Mouse (Mus musculus): ENCODE results near the gene B020031M17Rik. TPM values are rescaled to one million over a fixed set of nuclear protein-coding genes. Genes with fewer than 3 reads are reported as not detected.
"Not testable (repeated sequence)": the region's sequence is repeated elsewhere in the genome, so short reads cannot be mapped to it uniquely, and the experiment has no call there.

B020031M17Rik gene
- not detected for total RNA-seq (2021)
- long read RNA-seq, experiment 1 = 0 reads
- long read RNA-seq, experiment 2 = 0 reads

DNA sequence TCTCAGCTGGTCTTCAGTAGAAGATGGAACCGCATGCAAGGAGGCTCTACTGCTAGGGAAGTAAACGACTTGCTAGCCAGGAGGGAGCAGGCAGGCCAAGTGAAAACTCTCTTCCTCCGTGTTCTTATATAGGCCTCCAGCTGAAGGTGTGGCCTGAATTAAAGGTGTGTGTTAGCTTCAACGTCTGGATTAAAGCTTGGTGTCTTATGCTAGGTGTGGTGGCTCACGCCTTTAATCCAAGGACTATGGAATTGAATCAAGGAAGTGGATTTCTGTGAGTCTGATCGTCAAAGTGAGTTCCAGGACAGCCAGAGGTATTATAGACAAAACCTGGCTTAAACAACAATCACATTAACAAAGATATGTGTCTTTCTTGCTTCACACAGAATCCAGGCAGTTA, at the start of gene B020031M17Rik:
B020031M17Rik (minus strand) TSS at position 101 of the 400 bp plus-strand sequence.
- DNase-seq (ENCODE audit: low spot score) = not testable (repeated sequence)

GRCm38 (mm10) chr13:119999215-119999614, 48.6 kb upstream of the B020031M17Rik start:
- not testable (repeated sequence) for DNase-seq (ENCODE audit: low spot score)

- not testable (repeated sequence) for DNase-seq (ENCODE audit: low spot score)
These were observed 48.0 kb upstream of the B020031M17Rik start for GRCm38 (mm10) chr13:119998442-119999086.

GRCm38 (mm10) chr13:119991917-119992496, 41.4 kb upstream of the B020031M17Rik start:
- not testable (repeated sequence) for DNase-seq (ENCODE audit: low spot score)

DNA sequence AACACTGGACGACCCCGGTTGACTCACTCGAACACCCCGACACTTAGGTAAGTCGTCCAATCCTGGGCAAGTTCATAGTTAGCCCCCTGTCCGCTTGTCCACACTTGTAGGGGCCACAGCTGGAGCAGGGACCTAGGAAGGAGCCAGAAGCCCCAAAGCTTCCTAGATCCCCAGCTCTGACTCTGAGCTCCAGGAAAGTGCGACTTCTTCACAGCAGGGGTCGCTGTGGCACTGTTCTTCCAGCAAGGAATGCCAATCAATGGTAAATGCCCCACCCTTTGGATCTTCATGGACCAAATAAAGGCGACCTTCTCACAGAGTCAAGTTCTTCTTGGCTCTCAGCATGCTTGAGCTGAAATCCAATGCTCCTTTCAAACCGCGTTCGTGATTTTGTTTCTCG, 40.7 kb upstream of the B020031M17Rik start:
- not testable (repeated sequence) for DNase-seq (ENCODE audit: low spot score)

- DNase-seq (ENCODE audit: low spot score) = not testable (repeated sequence)
These were observed 18.6 kb upstream of the B020031M17Rik start for GRCm38 (mm10) chr13:119969163-119969562.

GRCm38 (mm10) chr13:119968193-119968592, 17.6 kb upstream of the B020031M17Rik start:
- not testable (repeated sequence) for DNase-seq (ENCODE audit: low spot score)

- DNase-seq (ENCODE audit: low spot score) = not testable (repeated sequence)
These were observed 15.4 kb upstream of the B020031M17Rik start for GRCm38 (mm10) chr13:119965968-119966367.

DNA sequence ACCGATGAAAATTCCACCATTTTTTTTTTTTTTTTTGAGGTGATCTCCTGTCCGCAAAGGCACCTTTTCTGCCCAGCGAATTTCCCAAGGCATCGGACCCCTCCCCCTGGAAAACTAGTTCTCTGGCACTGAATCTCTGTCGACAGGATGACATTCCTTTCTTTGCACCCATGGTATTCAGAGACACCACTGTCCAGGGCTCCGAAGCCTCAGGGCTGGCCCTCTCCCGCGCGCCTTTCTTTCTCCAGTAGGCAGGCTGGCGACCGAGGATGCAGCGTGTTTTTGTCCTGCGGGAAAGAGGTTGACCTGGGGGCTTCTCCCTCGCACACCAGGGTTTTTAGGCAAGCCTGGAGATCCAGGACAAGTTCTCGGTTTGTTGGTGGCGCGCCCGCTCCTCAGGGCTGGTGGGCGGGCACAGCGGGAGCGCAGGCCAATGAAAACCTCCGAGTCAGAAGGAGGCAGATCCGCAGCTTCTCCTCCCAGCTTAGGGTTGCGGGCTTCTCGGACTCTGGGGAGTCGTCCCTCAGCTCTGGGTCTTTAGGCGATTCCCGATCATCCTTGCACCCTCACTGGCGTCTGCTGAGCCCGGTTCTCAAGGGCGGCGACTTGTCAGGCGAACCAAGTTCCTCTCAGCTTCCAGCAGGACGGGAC, 14.8 kb upstream of the B020031M17Rik start:
- DNase-seq (ENCODE audit: low spot score) = not testable (repeated sequence)

GRCm38 (mm10) chr13:119962856-119963255, 12.2 kb upstream of the B020031M17Rik start:
- DNase-seq (ENCODE audit: low spot score) = not testable (repeated sequence)

GRCm38 (mm10) chr13:119955567-119955966, 5.0 kb upstream of the B020031M17Rik start:
- not testable (repeated sequence) for DNase-seq (ENCODE audit: low spot score)

GRCm38 (mm10) chr13:119955089-119955488, 4.5 kb upstream of the B020031M17Rik start:
- not testable (repeated sequence) for DNase-seq (ENCODE audit: low spot score)

- DNase-seq (ENCODE audit: low spot score) = not testable (repeated sequence)
These were observed 21.4 kb downstream of the B020031M17Rik start, which contains the start of gene Gm21761 for GRCm38 (mm10) chr13:119929172-119929571. TSS of gene Gm21761 (minus strand) at chr13:119929272.

- not testable (repeated sequence) for DNase-seq (ENCODE audit: low spot score)
These were observed 25.8 kb downstream of the B020031M17Rik start for GRCm38 (mm10) chr13:119924597-119925340.

DNA sequence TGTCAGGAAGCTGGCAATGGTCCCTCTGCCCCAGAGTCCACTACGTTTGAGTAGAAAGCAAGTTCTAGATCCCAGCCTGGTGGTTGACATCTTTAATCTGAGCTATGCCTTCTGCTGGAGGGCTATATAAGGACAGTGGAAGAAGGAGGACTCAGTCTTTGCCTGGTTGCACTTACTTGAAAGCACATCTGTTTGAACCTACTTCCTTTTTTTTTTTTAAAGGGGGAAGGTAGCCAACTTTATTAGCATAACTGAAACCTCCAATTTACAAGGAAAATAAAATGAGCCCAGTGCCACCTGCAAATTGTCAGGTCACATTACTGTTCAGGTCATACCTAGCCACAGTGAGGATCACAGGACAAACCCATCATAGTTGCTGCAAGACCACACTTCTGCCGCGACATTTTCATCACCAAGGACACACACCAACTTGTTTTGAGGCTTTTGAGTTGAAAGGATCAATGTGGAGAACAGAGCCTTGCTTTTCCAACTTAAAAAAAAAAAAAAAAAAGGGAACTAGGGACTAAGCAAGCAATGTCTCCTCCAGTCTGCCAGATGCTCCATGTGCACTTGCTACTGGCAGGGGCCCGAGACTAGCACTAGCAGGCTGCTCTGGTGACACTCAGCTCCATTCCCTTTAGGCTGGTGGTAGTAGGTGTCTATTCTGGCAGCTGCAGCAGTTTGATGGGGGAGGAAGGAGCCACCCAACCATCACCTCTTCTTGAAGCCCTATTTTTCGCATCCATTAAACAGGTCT, 33.5 kb downstream of the B020031M17Rik start:
- DNase-seq (ENCODE audit: low spot score) = not testable (repeated sequence)

- not testable (repeated sequence) for DNase-seq (ENCODE audit: low spot score)
These were observed 34.2 kb downstream of the B020031M17Rik start for GRCm38 (mm10) chr13:119916449-119916848.

Measured in gastrocnemius, adult 18-20 months (tissue).